Mouse (Mus musculus) midbrain, embryonic 16.5 days (tissue): ENCODE measurements around the gene Plekha7. TPM values are rescaled to one million over a fixed set of nuclear protein-coding genes. Genes with fewer than 3 reads are reported as not detected.

ENCODE experiments used
- ATAC-seq: fragments of 200-750 bp; cut with Nextera tagmentation; 2 replicates; pipeline ENCODE4 v1.8.0; 2017; ENCODE audit warnings: moderate TSS enrichment
- H3K27ac ChIP-seq: fragments of 300-500 bp; sonication (generic); 2 replicates; pipeline ENCODE4 v1.5.1; 2014; ENCODE audit warnings: mild to moderate bottlenecking, low read length, mixed read lengths
- H3K27me3 ChIP-seq: fragments of 300-500 bp; sonication (generic); 2 replicates; pipeline ENCODE4 v1.6.1; 2014; ENCODE audit warnings: low read depth, low read length, mixed read lengths; ENCODE audit not compliant: control insufficient read depth, insufficient read depth
- H3K36me3 ChIP-seq: fragments of 300-500 bp; sonication (generic); 2 replicates; pipeline ENCODE4 v1.6.1; 2014; ENCODE audit warnings: mild to moderate bottlenecking, low read length, moderate library complexity, mixed read lengths; ENCODE audit not compliant: control insufficient read depth, insufficient read depth
- H3K4me1 ChIP-seq: fragments of 300-500 bp; sonication (generic); 2 replicates; pipeline ENCODE4 v1.6.1; 2014; ENCODE audit warnings: mild to moderate bottlenecking, low read length, mixed read lengths; ENCODE audit not compliant: control insufficient read depth, insufficient read depth
- H3K4me2 ChIP-seq: fragments of 300-500 bp; sonication (generic); 2 replicates; pipeline ENCODE4 v1.6.1; 2014; ENCODE audit warnings: mild to moderate bottlenecking, low read length, mixed read lengths
- H3K4me3 ChIP-seq: fragments of 300-500 bp; sonication (generic); 2 replicates; pipeline ENCODE4 v1.5.1; 2014; ENCODE audit warnings: low read depth, mild to moderate bottlenecking, low read length, moderate library complexity, mixed read lengths
- H3K9ac ChIP-seq: fragments of 300-500 bp; sonication (generic); 2 replicates; pipeline ENCODE4 v1.6.1; 2014; ENCODE audit warnings: low read depth, low read length, mixed read lengths
- H3K9me3 ChIP-seq: fragments of 300-500 bp; sonication (generic); replicated peaks from 2 replicates; pipeline ENCODE4 v1.6.1; 2014; ENCODE audit warnings: mild to moderate bottlenecking, low read length, mixed read lengths; ENCODE audit not compliant: control insufficient read depth, poor library complexity, severe bottlenecking
- WGBS: fragments of 180-500 bp; shearing (Covaris S2); extraction: QIAGEN DNeasy Blood & Tissue Kit; methylation state at CpG from one replicate; pipeline ENCODE4 v1.1.7; 2014; 5-methylcytosine and 5-hydroxymethylcytosine counted together
- polyA plus RNA-seq: library from polyadenylated mRNA; unstranded; fragments of >200 nt; fragmentation: Nextera tagmentation; extraction: Ambion mirVana; gene quantifications from 2 replicates; pipeline ENCODE4 v1.2.1, GENCODE M21; 2015

The Plekha7 gene
- polyA plus RNA-seq, 1 experiment from 2014 or later = 12.8 TPM

DNA sequence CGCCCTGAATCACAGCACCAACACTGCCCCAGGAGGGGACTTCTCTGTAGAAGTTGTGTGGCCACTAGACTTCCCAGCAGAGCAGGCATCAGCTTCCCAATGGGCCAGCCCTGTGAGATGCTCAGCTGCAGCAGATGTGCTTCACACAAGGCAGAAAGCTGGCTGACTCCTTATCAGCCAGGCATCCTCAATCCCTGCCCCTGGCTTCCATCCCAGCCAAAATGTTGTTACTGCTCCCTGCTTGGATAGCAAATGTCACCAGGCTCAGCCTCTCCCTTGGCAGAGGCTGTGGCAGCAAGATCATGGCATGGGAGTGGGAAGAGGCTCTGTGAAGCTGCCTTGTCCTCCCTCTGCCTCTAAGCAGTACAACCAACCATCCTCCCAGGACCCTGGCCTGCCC, 125.7 kb downstream of the Plekha7 start:
- Histone ChIP-seq H3K9me3 (no peaks in the 10 kb centered on the region), H3K27ac (no peak overlapping the region), H3K9ac (no peak overlapping the region), H3K27me3 (no peaks in the 10 kb centered on the region), H3K4me2 (no peak overlapping the region), H3K4me1 (peaks cover 38% of the 10 kb centered on the region), H3K36me3 (no peaks in the 10 kb centered on the region), H3K4me3 (no peak overlapping the region)
- ATAC-seq = no peak
- WGBS = 100% methylated on average over 1 of the region's 1 CpGs

DNA sequence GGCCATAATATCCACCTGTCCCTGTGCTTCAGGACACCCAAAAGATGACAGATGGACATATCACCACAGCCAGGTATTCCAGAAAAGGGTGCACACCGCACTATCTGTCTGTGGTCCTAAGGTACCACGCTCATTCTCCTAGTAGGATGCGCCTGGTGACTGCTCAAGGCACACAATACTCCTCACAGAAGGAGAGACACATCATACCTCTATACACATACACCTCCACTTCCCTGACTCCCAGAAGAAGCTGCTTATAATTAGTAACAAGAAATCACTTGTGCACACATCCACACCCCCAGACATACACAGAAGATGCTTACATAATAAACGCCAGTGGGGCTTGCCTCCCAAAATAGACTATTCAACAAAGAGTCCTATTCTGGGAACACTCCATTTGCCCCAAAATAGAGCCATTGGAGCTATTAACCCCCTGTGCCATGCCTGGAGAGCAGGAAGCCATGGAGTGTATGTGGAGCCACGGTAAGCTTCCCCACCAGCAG, 126.7 kb downstream of the Plekha7 start:
- Histone ChIP-seq H3K36me3 (no peaks in the 10 kb centered on the region), H3K4me2 (no peak overlapping the region), H3K27me3 (no peaks in the 10 kb centered on the region), H3K9me3 (no peaks in the 10 kb centered on the region), H3K27ac (no peak overlapping the region), H3K9ac (no peak overlapping the region), H3K4me3 (no peak overlapping the region), H3K4me1 (peaks cover 29% of the 10 kb centered on the region)
- no peak for ATAC-seq
- WGBS = 88% methylated on average over 5 of the region's 5 CpGs

DNA sequence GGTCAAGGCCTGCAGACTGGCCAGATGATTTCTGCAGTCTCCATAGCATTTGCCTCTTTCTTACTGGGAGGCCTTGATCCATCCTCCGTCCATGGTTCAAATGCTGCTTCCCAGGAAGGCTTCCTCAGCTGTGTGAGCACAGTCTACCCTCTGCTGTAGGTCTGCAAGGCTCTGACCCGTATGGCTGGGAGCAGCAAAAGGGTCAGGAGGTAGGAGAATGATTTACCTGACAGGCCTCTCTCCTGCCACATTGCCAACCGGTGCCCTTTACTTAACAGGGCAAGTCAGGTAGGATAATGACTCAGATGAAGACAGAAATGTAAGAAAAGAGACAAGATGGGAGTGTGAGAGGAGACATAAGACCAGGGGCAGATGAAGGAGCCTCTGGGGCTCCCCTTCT, 129.3 kb downstream of the Plekha7 start:
- WGBS = 98% methylated on average over 3 of the region's 3 CpGs

DNA sequence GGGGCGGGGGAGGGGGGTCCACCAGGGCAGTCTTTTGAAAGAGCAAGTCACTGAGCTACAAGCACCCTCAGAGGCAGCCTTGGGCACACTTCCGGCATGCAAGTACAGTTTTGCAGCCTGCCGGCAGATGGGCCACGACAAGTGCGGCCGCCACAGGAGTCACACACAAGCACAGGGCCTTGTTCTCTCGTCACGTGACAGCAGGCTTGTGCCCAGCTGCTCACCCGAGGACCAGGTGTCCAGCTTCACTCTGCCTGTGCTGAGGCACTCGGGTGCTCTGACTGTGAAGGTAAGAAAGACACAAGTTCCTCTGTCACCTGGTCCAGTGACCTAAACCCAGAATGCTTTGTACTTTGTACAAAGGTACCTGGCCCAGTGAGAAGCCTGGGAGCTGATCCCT, 135.4 kb downstream of the Plekha7 start:
- Histone ChIP-seq H3K9me3 (no peaks in the 10 kb centered on the region), H3K4me3 (no peak overlapping the region), H3K4me1 (no peaks in the 10 kb centered on the region), H3K27me3 (no peaks in the 10 kb centered on the region), H3K9ac (no peak overlapping the region), H3K36me3 (no peaks in the 10 kb centered on the region), H3K4me2 (no peak overlapping the region), H3K27ac (no peak overlapping the region)
- 46% methylated on average over 10 of the region's 10 CpGs for WGBS
- no peak for ATAC-seq

More for the DNA sequence above, 129.3 kb downstream of the Plekha7 start:
- no peak for ATAC-seq
- peaks cover 3% of the 10 kb centered on the region for H3K4me1 ChIP-seq
- H3K4me3 ChIP-seq = no peak overlapping the region
- H3K27ac ChIP-seq = no peak overlapping the region
- H3K36me3 ChIP-seq = no peaks in the 10 kb centered on the region
- no peak overlapping the region for H3K4me2 ChIP-seq
- no peaks in the 10 kb centered on the region for H3K27me3 ChIP-seq
- H3K9me3 ChIP-seq = no peaks in the 10 kb centered on the region
- no peak overlapping the region for H3K9ac ChIP-seq

DNA sequence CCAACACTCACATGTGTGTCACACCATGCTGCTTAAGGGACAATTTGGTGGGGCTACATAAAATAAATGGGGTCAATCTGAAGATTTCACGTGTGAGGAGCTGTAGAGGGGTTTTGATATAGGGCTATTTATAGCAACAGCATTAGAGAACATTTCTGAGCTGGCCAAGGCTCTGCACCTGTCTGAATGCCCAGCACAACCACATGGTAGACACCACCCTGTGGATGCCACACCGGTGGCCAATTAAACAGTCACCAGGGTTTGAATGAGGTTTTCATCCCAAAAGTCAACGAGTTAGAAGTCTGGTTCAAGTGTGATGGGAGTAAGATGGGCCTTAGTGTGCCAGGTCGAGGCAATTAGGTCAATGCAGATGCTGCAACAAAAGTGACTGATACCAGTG, 138.8 kb downstream of the Plekha7 start:
- ATAC-seq = no peak
- H3K27ac ChIP-seq = no peak overlapping the region
- no peaks in the 10 kb centered on the region for H3K36me3 ChIP-seq
- no peak overlapping the region for H3K4me3 ChIP-seq
- H3K27me3 ChIP-seq = no peaks in the 10 kb centered on the region
- no peak overlapping the region for H3K9ac ChIP-seq
- H3K9me3 ChIP-seq = no peaks in the 10 kb centered on the region
- WGBS = 88% methylated on average over 4 of the region's 4 CpGs
- H3K4me1 ChIP-seq = no peaks in the 10 kb centered on the region
- H3K4me2 ChIP-seq = no peak overlapping the region

DNA sequence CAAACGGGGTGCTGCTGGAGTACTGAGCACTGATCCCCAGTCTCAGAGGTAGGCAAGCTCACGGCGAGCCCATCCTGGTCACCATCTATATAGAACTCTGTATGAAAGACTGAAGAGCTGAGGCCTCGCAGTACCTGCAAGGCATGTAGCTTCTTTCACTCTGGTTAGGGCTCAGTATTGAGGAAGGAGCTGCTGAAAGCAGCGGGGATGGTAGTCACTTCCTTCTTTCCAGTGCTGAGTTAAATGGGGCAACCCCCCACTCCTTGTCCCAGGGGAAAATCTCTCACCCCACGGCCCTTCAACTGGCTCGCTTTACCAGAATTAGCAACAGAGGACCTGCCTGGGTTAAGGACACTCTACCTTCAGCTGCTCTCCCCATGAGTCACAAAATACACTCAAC, 140.0 kb downstream of the Plekha7 start:
- Histone ChIP-seq H3K4me2 (no peak overlapping the region), H3K27me3 (no peaks in the 10 kb centered on the region), H3K9me3 (no peaks in the 10 kb centered on the region), H3K27ac (no peak overlapping the region), H3K36me3 (no peaks in the 10 kb centered on the region), H3K4me3 (no peak overlapping the region), H3K4me1 (no peaks in the 10 kb centered on the region), H3K9ac (no peak overlapping the region)
- ATAC-seq = no peak
- 92% methylated on average over 7 of the region's 7 CpGs for WGBS

DNA sequence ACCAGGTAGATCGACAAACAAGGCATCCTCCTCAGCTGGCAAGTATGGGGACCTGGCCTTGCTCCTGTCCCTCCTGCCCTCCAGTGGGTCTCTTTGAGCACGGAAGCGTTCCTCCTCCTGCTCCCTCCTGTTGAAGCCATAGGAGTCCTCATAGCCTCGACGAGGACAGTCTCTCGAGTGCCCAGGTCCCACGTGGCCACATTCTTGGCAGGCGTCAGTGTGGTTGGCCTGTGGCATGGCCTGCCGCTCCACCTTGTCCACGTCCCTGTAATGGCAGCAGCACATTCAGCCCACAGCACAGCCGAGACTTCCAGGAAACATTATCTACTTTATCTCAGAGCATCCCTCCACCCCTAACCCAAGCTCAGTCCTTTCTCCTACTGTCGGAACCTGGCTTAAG, 143.9 kb downstream of the Plekha7 start:
- 88% methylated on average over 12 of the region's 12 CpGs for WGBS
- no peak for ATAC-seq
- Histone ChIP-seq H3K4me2 (no peak overlapping the region), H3K36me3 (no peaks in the 10 kb centered on the region), H3K4me3 (no peak overlapping the region), H3K27ac (no peak overlapping the region), H3K27me3 (no peaks in the 10 kb centered on the region), H3K9ac (no peak overlapping the region), H3K9me3 (no peaks in the 10 kb centered on the region), H3K4me1 (no peaks in the 10 kb centered on the region)

DNA sequence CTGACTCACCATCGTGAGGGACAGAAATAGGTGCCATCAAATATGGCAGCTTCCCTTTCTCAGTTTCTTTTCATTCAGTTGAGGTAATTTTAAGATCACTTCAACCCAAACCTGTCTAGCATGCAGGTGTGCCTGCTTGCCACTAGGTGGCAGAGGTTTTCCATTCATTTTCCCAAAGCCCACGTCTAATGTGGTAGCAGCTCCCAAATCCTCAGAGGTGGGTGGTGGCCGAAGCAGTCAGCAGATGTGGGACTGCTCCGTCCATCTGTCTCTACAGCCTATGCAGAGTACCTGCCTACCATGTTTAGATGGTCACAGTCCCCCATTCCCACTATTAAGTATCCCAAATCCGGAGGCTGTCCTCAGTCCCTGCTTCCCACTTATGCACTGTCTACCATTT, 146.6 kb downstream of the Plekha7 start:
- peak; percentile 84; the same call in 1 of the 2 replicates for ATAC-seq
- Histone ChIP-seq H3K4me2 (no peak overlapping the region), H3K27me3 (no peaks in the 10 kb centered on the region), H3K27ac (no peak overlapping the region), H3K4me3 (no peak overlapping the region), H3K4me1 (no peaks in the 10 kb centered on the region), H3K9me3 (no peaks in the 10 kb centered on the region), H3K9ac (no peak overlapping the region), H3K36me3 (peaks cover 5% of the 10 kb centered on the region; the same call in 1 of the 2 replicates)
- 22% methylated on average over 5 of the region's 5 CpGs for WGBS

DNA sequence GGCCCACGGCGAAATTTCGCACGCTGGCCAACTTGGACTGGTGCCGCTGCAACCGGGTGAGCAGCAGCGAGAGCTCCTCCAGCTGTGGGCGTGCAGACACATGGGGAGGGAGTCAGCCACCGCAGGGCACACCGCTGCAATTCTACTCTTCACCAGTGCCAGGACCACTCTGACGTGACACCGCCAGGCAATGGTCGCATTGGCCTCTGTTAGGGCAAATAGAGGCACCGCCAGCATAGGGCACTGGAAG, 151.4 kb downstream of the Plekha7 start:
- 87% methylated on average over 14 of the region's 14 CpGs for WGBS

More for the DNA sequence above, 151.4 kb downstream of the Plekha7 start:
- Histone ChIP-seq H3K36me3 (peaks cover 5% of the 10 kb centered on the region; the same call in 1 of the 2 replicates), H3K4me1 (no peaks in the 10 kb centered on the region), H3K4me3 (no peak overlapping the region), H3K9ac (no peak overlapping the region), H3K27me3 (no peaks in the 10 kb centered on the region), H3K27ac (no peak overlapping the region), H3K9me3 (no peaks in the 10 kb centered on the region), H3K4me2 (no peak overlapping the region)
- no peak for ATAC-seq
